Mouse (Mus musculus): ENCODE data around the gene Gnai2. TPM values are rescaled to one million over a fixed set of nuclear protein-coding genes. Genes with fewer than 3 reads are reported as not detected.
A peak's percentile ranks its signal among the peaks of the same experiment; 100 is the strongest.
"Not testable (repeated sequence)": the region's sequence is repeated elsewhere in the genome, so short reads cannot be mapped to it uniquely, and the experiment has no call there.

Gnai2 gene
- polyA plus RNA-seq, 1 experiment, result 1,017 TPM

DNA sequence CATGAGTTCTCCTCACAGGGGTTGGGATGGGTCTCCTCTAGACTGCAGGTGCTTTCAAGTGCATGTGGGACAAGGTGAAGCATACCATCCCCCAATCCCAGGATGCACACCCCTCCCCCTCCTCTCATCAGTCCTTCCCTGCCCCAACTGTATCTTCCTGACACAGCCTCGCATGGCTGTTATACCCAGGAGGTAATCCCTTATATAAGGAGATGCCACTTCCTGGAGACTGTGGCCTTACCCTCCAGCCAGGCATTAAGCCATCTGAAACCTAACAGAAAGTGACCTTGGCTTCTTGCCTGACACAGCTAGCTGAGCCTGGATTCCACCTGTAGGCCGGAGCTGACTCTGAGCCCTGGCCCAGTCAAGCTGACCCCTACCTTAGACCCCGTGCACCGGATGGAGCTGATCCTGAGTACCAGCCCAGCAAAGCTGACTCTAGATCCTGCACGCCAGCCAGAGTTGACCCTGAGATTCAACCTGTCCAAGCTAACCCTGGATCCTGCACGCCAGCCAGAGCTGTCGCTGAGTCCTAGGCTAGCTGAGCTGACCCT lies 52.6 kb downstream of the Gnai2 start:
- Histone ChIP-seq H3K27ac (ENCODE audit: insufficient read depth, low read depth, low read length) (no peak overlapping the region), H3K4me1 (ENCODE audit: control insufficient read depth, insufficient read depth, low read length) (peaks cover 21% of the 10 kb centered on the region), H3K4me3 (ENCODE audit: insufficient read depth, low read length) (no peak overlapping the region)
- TF ChIP-seq CTCF (IDR thresholded peaks at IDR 0.05; ENCODE audit: low read depth, low read length) (no peak), POLR2A (IDR thresholded peaks at IDR 0.05; ENCODE audit: borderline replicate concordance, low read depth, low read length) (no peak)

DNA sequence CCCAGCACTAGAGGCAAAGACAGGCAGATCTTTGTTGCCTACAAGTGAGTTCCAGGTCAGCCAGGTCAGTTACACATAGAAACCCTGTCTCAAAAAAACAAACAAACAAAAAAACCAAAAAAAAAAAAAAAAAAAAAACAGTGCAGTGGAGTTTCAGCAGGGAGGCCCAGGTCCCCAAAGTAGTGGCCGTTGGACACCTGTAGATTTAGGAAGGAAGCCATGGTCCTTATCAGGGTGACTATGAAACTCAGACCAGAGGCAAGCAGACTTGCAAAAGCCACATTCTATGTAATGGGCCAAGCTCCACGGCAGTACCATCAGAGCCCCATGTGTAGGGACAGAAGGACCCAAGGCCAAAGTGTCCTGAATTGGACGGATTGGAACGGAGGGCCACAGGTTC lies 53.6 kb downstream of the Gnai2 start:
- Histone ChIP-seq H3K4me3 (ENCODE audit: insufficient read depth, low read length) (peak overlapping the region; percentile 69), H3K4me1 (ENCODE audit: control insufficient read depth, insufficient read depth, low read length) (peaks cover 19% of the 10 kb centered on the region), H3K27ac (ENCODE audit: insufficient read depth, low read depth, low read length) (peak overlapping the region; percentile 84; the same call in 1 of the 2 replicates)
- no peak for TF ChIP-seq POLR2A (IDR thresholded peaks at IDR 0.05; ENCODE audit: borderline replicate concordance, low read depth, low read length)
- TF ChIP-seq CTCF (IDR thresholded peaks at IDR 0.05; ENCODE audit: low read depth, low read length), result no peak

DNA sequence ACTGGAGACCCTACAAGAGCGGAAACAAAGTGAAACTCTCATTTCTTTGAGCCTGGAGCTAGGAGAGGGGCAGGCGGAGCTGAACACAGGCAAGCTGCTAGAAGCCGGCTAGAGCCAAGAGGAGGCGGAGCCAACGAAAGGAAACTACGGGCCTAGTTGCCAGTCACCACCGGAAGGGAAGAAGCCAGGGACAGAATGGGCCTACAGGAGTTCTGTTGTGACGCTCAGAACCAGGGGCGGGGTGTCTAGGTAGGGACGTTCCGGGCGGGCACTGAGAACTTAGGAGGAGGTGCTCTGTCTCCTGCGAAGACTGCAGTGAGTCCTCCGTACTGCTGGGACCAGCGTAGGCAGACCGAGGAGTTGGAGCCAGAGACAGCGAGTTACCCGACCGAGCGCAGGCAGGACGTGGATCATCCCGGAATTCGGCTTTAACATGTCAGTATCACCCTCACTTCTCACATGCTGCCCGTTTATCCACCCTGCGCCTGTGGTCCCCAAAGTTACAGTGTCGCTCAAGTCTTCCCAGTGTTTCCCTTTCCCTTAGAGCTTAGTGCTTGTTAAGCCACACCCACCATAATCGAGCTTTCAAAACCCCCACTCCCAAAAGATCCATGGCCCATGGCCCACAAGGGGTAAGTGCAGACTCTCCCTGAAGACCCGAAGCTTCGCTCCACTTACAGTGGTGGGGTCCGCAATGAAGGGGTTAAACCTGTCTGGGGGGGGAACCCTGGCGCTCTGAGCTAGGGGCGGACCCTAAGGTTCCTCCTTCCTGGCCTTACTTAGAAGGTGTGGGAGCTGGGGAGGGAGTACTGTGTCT lies 54.5 kb downstream of the Gnai2 start, which contains the start of gene Hyal3:
Gene Hyal3 (plus strand): TSS at position 318 of the 817 bp plus-strand sequence.
- Histone ChIP-seq H3K4me3 (ENCODE audit: insufficient read depth, low read length) (peak within 1 kb of the TSS; percentile 69), H3K4me1 (ENCODE audit: control insufficient read depth, insufficient read depth, low read length) (peaks cover 17% of the 10 kb centered on the region), H3K27ac (ENCODE audit: insufficient read depth, low read depth, low read length) (peak within 1 kb of the TSS; percentile 84)
- TF ChIP-seq POLR2A (IDR thresholded peaks at IDR 0.05; ENCODE audit: borderline replicate concordance, low read depth, low read length), result 0 out of 2 replicates have a peak, but pooled peaks have one; percentile 75
- TF ChIP-seq CTCF (IDR thresholded peaks at IDR 0.05; ENCODE audit: low read depth, low read length), result 0 out of 2 replicates have a peak, but pooled peaks have one; percentile 8

- peak overlapping the region; percentile 84 for H3K27ac ChIP-seq (ENCODE audit: insufficient read depth, low read depth, low read length)
- no peak for TF ChIP-seq POLR2A (IDR thresholded peaks at IDR 0.05; ENCODE audit: borderline replicate concordance, low read depth, low read length)
- TF ChIP-seq CTCF (IDR thresholded peaks at IDR 0.05; ENCODE audit: low read depth, low read length), result no peak
- peak overlapping the region; percentile 2; the same call in 1 of the 2 replicates for H3K4me3 ChIP-seq (ENCODE audit: insufficient read depth, low read length)
- peaks cover 25% of the 10 kb centered on the region for H3K4me1 ChIP-seq (ENCODE audit: control insufficient read depth, insufficient read depth, low read length)
Measured at GRCm38 (mm10) chr9:107579023-107579900, 55.9 kb downstream of the Gnai2 start.

- Histone ChIP-seq H3K4me1 (ENCODE audit: control insufficient read depth, insufficient read depth, low read length) (peaks cover 29% of the 10 kb centered on the region), H3K27ac (ENCODE audit: insufficient read depth, low read depth, low read length) (peak within 1 kb of the TSS; percentile 84), H3K4me3 (ENCODE audit: insufficient read depth, low read length) (peak within 1 kb of the TSS; percentile 2; the same call in 1 of the 2 replicates)
- TF ChIP-seq CTCF (IDR thresholded peaks at IDR 0.05; ENCODE audit: low read depth, low read length), result no peak
- TF ChIP-seq POLR2A (IDR thresholded peaks at IDR 0.05; ENCODE audit: borderline replicate concordance, low read depth, low read length), result no peak
Measured at GRCm38 (mm10) chr9:107578587-107578986, 56.6 kb downstream of the Gnai2 start, which contains the start of gene Naa80. TSS of gene Naa80 (plus strand) at chr9:107578887.

GRCm38 (mm10) chr9:107577871-107578270 lies 57.3 kb downstream of the Gnai2 start:
- Histone ChIP-seq H3K4me1 (ENCODE audit: control insufficient read depth, insufficient read depth, low read length) (peaks cover 34% of the 10 kb centered on the region), H3K27ac (ENCODE audit: insufficient read depth, low read depth, low read length) (no peak overlapping the region), H3K4me3 (ENCODE audit: insufficient read depth, low read length) (no peak overlapping the region)
- TF ChIP-seq CTCF (IDR thresholded peaks at IDR 0.05; ENCODE audit: low read depth, low read length) (no peak), POLR2A (IDR thresholded peaks at IDR 0.05; ENCODE audit: borderline replicate concordance, low read depth, low read length) (no peak)

DNA sequence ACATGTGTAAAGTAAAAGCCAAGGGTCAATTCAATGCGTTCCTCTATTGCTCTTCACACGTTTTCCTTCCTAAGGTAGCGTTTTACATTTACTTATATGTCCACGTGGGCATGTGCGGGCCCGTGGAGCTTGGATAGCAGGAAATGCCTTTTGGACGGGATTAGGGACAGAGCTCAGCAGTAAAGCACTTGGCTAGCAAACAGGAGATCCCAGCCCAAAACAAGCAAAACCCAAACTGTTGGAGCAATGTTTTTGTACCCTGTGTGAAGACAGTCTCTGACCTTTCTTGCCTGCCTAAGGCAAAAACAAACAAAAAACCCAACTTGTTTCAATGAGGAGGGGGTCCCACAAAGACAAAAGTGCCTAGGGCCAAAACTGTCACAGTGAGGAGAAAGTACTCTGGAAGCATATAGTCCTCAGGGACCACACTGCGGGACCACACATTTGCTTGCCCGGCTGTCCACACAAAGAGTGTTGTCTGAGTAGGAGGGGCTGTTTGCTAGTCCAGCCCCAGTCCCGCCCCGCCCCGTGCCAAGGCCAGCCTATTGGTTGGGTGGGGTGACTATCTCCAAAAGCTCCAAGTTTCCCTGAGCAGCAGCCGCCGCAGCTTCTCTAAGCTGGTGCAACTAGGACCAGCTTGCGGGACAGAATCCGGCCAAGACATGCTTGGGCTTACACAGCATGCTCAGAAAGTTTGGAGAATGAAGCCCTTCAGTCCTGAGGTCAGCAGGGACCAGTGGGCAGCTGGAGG lies 58.6 kb downstream of the Gnai2 start, which contains the start of gene Hyal1:
Gene Hyal1 (plus strand): TSS at position 571 of the 751 bp plus-strand sequence.
- H3K4me3 ChIP-seq (ENCODE audit: insufficient read depth, low read length), result peak within 1 kb of the TSS; percentile 29

GRCm38 (mm10) chr9:107575579-107576356 lies 59.4 kb downstream of the Gnai2 start:
- Histone ChIP-seq H3K27ac (ENCODE audit: insufficient read depth, low read depth, low read length) (no peak overlapping the region), H3K4me3 (ENCODE audit: insufficient read depth, low read length) (no peak overlapping the region), H3K4me1 (ENCODE audit: control insufficient read depth, insufficient read depth, low read length) (peaks cover 40% of the 10 kb centered on the region)
- TF ChIP-seq CTCF (IDR thresholded peaks at IDR 0.05; ENCODE audit: low read depth, low read length) (no peak), POLR2A (IDR thresholded peaks at IDR 0.05; ENCODE audit: borderline replicate concordance, low read depth, low read length) (no peak)

More for the DNA sequence above, 58.6 kb downstream of the Gnai2 start, which contains the start of gene Hyal1:
- H3K27ac ChIP-seq (ENCODE audit: insufficient read depth, low read depth, low read length), result no peak within 1 kb of the TSS
- no peak for TF ChIP-seq POLR2A (IDR thresholded peaks at IDR 0.05; ENCODE audit: borderline replicate concordance, low read depth, low read length)
- no peak for TF ChIP-seq CTCF (IDR thresholded peaks at IDR 0.05; ENCODE audit: low read depth, low read length)
- peaks cover 36% of the 10 kb centered on the region for H3K4me1 ChIP-seq (ENCODE audit: control insufficient read depth, insufficient read depth, low read length)

GRCm38 (mm10) chr9:107573774-107574173 lies 61.4 kb downstream of the Gnai2 start:
- not testable (repeated sequence) for H3K4me3 ChIP-seq (ENCODE audit: insufficient read depth, low read length)

More at GRCm38 (mm10) chr9:107573774-107574173, 61.4 kb downstream of the Gnai2 start:
- not testable (repeated sequence) for H3K27ac ChIP-seq (ENCODE audit: insufficient read depth, low read depth, low read length)
- H3K4me1 ChIP-seq (ENCODE audit: control insufficient read depth, insufficient read depth, low read length), result peaks cover 41% of the 10 kb centered on the region
